Mouse (Mus musculus) T-helper 1 cell (primary cell): ENCODE results near the gene Atp6v1d.

Experiments used
- in situ Hi-C: fragments of 300-600 bp; cut with MboI, MseI; formaldehyde crosslinking; loops from one replicate; pipeline ENCODE4 v1.15.1; 2025; ENCODE audit warnings: high pct_unique_total_duplicates

The Atp6v1d gene

DNA sequence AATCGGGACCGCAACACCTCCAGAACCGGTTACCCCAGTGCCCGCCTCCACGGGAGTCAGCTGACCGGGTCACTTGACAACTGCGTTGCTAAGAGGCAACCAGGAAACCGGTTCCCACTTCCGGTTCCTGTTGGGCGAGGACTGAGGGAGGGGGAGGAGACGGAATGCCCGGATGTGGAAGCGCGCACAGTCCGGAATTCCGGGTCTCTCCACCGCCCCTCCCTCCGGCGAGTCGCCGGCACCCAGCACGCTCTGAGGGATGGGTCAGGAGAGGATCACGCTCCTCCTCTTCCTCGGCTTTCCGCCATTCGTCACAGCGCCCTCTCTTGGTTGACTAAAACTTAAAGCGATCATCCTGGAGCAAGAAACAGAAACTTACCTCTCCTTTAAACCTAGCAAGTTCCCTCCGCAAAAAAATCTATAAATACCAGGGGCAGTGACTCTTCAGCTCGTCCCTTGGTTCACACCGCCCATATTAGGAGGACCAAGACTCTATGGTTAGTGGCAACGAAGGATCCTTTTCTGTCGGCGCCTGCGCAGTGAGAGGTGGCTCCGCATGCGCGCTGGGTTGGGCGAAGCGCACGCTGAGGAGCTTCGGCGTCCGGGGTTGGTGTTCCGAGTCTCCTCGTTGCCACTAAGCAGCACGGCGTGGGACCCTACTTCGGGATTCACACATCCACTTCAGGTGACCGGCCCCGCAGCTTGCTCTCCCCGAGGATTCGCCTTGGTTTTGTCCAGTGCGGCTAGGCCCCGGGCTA lies at the start of gene Atp6v1d, which contains the start of gene Eif2s1:
Atp6v1d (minus strand) TSS at position 143 of the 758 bp plus-strand sequence.
Eif2s1 (plus strand) TSS at position 324 of the 758 bp plus-strand sequence.
- in situ Hi-C loops = no loop called here

DNA sequence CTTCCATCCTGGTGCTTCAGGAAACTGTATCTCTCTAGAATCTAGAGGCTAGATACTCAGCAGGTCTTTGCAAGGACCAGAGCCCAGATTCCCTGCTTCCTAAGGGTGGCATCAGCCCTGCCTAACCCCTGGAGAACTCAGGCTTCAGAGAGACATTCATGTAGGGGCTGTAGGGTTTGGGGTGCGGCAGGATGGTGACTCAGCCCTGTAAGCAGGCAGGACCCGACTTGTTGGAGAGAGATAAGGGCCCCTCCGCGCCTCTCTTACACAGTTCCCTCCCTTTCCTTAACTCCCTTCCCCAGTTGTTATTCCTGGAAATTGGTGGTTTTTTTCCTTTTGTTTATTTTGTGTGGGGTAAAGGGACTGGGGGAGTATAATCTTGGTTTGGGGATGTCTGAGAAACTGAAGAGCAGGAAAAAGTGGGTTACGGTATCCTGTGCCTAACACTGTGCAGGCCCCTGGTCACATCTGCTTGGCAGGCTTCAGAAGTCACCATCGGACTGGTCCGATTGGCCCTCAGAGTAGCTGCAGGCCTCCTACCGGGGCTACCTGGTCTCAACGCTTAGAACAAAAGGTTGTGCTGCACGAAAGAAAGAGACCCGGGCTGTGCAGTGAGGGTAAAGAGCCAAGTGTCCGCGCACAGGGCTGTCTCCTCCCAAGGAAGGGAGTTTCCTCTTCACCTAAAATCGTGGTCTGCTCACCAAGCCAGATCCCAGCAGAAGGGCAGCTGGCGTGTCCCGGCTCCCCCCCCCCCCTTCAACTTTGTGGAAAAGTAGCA lies 49.4 kb upstream of the Atp6v1d start:
- in situ Hi-C loops = loop anchor here (5.0 kb wide), 1 partner anchor 191 kb away; no protein-coding TSS in a partner anchor

DNA sequence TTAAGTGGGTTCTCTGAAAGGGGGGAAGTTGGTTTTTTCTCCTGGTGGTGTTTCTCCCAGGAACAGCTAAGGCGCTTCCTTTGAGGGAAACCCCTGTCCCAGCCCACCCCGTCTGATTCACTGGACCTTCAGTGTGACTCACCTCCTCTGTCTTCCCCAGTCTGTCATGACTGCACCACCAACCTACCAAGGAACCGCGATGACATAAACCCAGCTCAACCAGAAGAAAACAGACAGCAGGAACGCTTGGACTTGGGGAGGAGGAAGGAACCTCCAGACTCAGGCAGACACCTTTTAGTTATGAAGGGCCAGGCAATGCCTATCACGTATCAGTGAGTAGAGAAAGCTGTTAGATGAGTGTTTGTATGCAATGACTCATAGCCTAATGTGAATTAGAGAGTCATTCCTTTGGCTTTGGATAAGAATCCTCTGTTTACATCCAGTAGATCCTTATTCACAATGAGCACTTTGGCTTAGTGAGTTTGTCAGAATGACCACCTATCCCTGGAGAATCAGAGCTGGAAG lies 46.7 kb upstream of the Atp6v1d start:
- in situ Hi-C loops = no loop called here

DNA sequence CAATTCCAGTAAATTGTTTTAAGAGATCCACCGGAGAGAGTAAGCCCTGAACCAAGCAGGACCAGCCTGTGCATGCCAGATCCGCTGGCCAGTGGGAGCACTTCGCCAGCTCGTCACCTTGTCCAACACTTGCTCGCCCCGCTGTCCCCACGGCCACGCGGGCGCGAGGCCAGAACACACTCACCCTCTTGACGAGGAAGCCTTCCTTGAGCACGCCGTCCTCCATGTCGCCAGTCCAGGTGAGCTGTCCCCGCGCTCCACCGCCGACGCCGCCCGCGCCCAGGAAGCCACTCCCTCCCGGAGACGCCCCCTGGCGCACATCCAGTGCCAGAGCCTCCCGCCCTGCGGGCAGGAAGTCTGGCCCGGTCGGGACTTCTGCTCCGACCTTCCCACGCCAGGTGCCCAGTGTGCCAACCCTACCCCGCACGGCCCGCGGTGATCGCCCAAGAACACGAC lies 45.3 kb upstream of the Atp6v1d start, which contains the start of gene Plek2:
Plek2 (minus strand) TSS at position 258 of the 456 bp plus-strand sequence.
- in situ Hi-C loops = no loop called here

DNA sequence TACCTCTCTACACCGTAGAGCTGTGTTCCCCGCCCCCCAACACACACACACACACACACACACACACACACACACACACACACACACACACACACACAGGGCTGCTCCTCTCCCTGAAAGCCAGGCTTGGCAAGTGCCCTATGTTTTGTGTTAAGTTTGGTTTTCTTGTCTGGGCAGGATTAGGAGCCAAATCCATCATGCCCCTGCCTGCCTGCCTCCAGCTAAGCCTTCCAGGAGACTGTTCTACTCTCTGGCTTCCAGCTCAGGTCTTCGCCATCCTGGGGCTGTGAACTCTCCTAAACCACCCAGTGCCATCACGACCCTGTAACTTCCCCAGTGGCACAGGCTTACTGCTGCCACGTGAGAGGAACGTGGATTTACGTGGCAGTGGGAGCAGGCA lies 43.1 kb upstream of the Atp6v1d start:
- in situ Hi-C loops = no loop called here

DNA sequence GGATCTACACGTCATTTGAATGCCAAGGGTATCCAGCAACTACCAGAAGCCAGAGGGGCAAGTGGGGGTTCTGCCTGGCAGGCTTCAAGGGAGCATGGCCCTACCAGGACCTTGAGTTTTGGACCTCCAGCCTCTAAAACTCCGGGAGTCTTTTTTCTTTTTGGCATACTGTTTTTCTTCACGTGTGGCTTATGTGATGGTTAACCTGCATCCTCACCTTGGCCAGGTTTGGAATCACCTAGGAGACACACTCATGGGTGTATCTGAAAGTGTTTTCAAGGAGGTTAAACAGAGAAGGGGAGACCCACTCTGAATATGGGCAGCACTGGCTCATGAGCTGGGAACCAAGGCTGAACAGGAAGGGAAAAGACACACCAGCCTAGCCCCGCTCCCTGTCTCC lies 41.9 kb upstream of the Atp6v1d start:
- in situ Hi-C loops = no loop called here

DNA sequence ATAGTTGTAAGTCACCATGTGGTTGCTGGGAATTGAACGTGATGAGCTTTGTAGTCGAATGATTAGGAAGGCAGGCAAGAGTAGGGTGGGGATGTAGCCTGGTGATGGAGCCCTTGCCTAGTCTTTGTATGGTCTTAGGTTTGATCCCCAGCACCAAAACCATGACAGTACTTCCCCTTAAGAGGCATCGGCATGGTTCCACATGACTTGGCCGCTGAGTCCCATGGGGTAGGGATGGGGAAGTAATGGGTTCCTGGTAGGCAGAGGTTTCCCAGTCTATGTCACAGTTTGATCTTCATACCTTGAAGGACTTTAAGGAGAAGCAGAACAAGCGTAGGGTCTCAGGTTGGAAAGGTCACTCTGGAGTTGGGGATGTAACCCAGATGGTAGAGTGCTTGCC lies 40.0 kb upstream of the Atp6v1d start:
- in situ Hi-C loops = no loop called here

DNA sequence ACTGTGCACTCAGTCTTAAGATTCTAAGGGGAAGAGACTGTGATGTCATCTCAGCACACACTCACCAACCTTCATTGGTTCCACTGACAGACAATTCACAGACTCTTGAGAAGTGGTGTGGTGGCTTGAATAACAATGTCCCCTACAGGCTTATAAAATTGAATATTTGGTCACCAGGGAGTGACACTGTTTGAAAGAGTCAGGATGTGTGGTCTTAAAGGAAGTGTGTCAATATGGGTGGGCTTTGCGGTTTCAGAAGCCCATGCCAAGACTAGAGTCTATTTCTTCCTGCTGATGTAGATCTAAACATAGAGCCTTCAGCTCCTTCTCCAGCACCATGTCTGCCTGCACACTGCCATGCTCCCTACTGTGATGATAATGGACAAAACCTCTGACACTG lies 36.4 kb upstream of the Atp6v1d start:
- in situ Hi-C loops = no loop called here

DNA sequence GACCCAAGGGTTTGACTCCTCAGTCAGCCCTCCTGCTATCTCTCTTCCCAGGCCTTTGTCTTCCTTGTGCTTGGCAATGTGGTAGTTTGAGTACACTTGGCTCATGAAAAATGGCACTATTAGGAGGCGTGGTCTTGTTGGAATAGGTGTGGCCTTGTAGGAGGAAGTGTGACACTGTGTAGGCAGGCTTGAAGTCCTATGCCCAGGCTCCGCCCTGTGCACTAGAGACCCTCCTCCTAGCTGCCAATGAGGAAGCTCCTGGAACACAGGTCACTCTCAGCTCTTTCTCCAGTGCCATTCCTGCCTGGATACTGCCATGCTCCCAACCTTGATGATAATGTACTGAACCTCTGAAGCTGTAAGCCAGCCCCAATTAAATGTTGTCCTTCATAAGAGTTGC lies 29.7 kb upstream of the Atp6v1d start:
- in situ Hi-C loops = no loop called here

DNA sequence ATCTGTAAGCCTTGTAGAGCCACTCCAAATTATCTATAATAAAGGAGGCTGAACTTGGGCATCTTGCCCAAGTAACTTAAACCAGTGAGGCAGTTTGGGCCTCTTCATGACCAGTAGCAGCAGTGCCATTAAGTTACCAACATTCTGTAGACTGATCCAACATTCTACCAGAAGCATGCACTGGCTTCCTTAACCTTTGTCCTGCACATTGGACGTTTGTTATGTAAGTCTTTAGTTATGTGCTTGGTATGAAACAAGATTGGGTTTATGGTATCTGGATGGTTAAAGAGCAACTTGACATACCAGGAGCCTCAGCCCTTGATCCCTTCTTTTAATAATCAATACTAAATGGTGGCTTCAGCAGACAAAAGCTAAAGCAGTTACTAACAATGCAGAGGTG lies 28.6 kb upstream of the Atp6v1d start:
- in situ Hi-C loops = no loop called here

DNA sequence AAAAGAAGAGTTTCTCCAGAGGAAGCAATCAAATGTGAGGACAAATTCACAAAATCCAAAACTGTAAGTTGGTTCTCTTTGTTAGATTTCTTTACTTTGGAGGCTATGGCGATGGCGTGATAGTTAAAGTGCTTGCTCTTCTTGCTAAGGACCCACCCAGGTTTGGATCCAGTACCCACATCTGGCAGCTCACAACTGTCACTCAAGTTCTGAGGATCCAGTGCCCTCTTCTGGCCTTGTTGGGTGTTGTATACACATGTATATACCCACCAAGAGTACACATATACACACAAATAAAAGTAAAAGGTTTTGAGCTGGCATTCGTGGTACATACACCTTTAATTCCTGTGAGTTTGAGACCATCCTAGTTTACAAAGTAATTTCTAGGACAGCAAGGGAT lies 13.1 kb upstream of the Atp6v1d start:
- in situ Hi-C loops = no loop called here

DNA sequence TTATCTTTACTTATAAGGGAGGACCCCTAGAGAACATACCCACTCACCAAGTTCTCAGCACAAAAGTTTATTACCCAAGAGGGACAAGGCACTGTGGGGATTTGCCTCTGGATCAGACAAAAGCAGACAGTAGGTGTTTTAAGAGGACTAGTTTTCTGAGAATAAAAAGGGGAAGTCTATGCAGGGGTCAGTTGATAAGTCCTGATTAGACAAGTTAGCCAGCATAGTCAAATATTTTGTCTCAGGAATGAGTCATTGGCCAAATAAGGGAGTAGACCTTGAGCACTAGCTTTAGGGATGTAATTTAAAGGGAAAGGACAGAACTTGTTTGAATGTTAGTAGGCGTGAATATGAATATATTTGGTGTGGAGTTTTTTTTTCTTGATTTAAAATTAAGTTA lies 6.7 kb upstream of the Atp6v1d start:
- in situ Hi-C loops = no loop called here

DNA sequence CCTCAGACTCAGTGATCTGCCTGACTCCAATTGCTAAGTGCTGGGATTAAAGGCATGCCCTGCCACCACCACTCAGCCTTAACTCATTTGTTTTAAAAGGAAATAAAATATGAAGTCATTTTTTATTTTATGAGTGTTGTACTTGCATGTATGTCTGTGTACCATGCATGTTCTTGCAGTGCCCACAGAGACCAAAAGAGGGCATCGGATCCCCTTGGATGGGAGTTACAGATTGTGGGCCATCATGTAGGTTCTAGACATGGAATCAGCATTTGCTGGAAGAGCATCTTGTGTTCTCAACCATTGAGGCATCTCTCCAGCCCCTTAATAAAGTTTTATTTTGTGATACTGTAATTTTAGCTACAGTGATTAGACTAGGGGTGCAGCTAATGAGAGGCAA lies 4.0 kb upstream of the Atp6v1d start:
- in situ Hi-C loops = no loop called here

DNA sequence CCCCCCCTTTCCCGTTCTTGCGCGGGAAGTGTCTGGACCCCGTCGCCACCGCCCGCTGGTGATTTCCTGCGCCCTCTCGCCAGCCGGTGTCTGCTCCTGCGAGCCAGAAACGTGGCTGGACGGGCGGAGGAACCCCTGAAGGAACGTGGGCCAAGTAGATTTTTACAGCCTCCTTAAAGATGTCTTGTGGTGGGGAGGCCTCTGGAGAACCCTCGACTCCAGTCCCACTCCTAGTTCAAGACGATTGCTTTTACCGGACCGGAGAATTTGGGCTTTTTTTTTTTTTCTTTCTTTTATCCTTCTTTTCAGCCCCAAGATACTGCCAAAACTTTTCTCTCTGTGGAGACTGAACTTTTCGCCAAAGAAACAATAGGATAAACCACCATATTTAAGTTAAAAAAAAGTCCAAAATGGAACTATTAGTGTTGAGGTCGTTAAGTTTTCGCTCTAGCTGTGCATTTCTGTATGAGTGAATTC lies 854 bp upstream of the Atp6v1d start:
- in situ Hi-C loops = no loop called here

DNA sequence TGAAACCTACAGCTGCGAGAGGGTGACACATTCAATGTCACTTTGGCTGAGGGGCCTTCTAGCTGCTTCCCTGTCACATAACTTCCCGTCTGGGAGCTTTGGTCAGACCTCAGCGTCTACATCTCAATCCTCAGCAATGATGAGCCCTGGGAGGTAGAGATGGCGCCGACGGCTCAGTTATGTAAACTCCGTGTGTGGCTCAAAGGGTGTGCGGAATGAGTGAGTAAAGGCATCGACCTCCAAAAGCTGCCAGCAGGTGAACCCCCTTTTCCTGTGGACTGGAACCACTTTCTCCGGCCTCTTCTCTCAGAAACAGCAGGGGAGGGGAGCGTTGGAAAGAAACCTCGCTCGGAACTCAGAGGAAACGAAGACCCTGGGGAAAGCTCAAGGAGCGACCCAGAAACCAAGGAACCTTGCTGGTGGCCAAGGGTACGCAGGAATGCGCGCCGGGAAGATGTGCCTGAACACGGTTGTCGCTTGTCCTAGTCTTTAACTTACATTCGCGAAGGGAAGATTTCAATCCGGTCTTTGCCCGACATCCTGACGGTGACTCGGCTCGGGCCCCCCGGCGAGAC lies 430 bp downstream of the Atp6v1d start:
- in situ Hi-C loops = no loop called here

DNA sequence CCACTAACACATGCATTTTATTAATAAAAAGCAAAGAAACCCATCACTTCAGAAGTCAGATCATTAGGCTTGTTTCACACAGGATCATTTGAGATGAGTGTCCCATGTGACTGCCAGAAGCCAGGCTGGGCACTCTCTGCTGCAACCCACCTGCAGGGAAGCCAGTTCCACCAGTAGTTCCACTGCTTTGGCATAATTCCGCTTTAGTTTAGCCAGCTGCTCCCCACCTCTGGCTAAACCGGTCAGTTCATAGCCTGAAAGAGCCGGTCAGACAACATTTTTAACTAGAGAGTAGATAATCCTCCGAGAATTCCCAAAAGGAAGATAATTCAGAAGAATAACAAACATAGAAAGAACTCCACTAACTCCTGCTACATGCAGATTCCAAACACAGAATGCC lies 13.2 kb downstream of the Atp6v1d start:
- in situ Hi-C loops = no loop called here

DNA sequence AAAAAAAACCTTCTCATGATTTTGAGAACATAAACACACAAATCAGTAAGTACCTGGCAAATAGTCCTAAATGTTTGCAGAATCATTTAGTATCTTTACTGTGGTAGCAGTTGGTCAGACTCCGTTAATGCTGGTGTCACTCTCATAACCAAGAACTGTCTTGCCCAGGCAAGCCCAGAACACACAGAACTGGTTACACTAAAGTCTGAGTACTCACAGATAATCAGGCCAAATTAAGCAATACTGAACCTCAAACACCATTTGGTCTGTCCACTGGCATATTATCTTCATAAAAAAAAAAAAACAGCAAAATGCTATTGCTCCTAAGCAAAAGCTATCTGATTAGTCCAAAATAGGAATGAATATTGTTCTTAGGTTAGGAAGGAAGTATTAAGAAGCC lies 19.0 kb downstream of the Atp6v1d start:
- in situ Hi-C loops = no loop called here

DNA sequence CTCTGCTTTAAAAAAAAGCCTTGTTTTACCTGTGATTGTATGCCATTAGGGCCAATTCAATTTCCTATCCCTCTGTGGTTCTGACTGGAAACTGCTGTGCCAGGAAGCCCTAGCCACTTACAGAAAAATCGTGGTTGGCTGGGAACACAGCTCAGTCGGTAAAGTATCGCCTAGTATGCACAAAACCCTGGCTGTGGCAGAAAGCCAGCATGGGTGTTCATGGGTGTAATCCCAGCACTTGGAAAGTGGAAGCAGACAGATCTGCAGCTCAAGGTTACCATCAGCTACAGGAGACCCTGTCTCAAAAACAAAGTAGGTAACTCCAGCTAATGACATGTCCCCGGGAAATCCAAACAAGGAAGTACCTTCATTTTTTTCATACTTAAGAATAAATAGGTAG lies 21.5 kb downstream of the Atp6v1d start:
- in situ Hi-C loops = no loop called here

DNA sequence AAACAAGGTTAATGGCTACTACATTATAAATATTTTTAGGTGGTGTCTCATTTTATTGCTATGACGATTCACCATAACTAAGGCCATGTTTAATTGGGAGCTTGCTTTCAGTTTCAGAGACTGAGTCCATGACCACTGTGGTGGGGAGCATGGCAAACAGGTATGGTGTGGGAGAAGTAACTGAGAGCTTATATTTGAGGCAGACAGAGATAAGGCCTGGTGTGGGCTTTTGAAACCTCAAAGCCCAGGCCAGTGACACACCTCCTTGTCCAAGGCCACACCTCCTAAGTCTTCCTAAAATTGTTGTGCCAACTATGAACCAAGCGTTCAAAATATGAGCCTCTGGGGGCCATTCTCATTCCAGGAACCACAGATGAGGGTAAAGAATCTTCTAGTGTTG lies 26.9 kb downstream of the Atp6v1d start:
- in situ Hi-C loops = no loop called here

DNA sequence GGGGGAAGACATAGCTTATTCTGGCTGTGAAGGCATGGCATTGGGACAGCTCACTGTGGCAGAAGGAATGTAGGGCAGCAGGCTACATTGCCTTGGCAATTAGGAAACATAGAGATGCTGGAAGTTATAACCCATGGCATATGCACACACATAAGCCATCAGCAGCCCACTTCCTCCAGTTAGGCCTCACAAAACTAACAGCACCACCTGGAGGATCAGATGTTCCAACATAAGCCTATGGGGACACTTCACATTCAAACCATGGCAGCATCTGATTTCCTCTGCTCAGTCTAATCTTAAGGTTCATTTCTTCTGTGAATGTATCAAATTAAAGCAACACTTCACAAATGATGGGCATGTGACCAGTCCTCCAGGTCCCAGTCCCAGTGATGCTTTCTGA lies 47.0 kb downstream of the Atp6v1d start:
- in situ Hi-C loops = no loop called here

DNA sequence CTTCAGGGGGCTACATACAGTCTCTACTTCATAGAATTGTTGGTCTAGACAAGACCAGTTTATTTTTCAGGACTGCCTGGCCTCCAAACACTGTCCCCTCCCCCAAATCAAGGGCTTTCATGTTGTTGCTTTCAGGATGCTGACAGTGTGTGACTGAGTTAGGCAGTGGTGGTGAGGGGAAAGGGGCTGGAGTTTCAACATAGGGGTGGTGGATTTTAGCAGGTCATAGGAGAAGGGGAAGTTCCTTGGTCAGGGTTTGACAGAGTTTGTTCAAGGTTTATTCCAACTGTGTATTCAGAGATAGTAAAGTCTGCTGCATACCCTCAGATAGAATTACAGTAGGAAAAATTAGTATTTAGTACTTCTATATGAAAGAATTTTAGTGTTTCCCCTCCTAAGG lies 59.6 kb downstream of the Atp6v1d start:
- in situ Hi-C loops = no loop called here

DNA sequence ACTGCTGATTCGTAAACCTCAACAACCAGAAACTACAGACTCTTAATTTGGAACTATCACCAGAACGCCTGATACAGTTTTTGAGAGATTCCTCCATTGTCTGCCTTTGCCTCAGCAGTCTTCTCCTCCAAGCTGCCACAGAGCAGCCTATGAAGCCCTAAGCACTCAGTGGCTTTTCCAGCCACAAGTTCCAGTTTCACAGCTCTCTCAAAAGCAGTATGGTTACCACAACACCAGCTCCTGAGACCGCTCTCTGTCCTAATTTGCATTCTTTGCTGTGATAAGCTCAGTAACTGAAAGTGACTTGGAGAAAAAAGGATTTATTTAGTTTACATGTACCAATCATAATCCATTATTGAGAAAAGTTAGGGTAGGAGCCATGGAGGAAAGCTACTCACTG lies 61.4 kb downstream of the Atp6v1d start:
- in situ Hi-C loops = no loop called here
